Mouse (Mus musculus) hindlimb bud, embryonic 11.5 days (tissue): Measurements from ENCODE around the gene Zscan4b.
"Not testable (repeated sequence)": the region's sequence is repeated elsewhere in the genome, so short reads cannot be mapped to it uniquely, and the experiment has no call there.

Source experiments
- DNase-seq: peaks from one replicate; pipeline ENCODE4 v3.0.0-alpha.2; 2012; ENCODE audit warnings: low read depth, low spot score; ENCODE audit errors: extremely low spot score

Gene Zscan4b

DNA sequence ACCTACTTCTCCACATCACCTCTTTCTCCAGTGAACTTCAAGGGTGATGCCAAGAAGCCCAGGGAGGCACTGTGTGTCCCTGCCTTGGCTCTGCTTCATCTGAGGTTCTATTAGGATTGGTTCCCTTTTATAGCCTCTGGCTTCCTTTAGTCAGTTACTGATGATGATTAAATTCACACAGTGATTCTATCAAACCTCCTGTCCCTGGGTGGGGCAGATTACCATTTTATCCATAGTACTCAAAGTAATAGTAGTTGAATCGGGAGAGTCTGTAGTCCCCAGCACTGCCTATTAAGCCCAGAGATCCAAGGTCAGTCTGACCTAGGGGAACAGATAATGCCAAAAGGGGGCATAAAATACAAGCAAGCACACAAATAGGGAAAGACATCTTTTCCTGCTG lies at the start of gene Zscan4b:
Gene Zscan4b, minus strand, starts transcription at position 101 of the 400 bp plus-strand sequence.
- DNase-seq: not testable (repeated sequence)
